Mouse (Mus musculus) T-cell, adult 66 days (primary cell): ENCODE results near the gene Rgs13. TPM values are rescaled to one million over a fixed set of nuclear protein-coding genes. Genes with fewer than 3 reads are reported as not detected.

ENCODE experiments used
- total RNA-seq, 2 experiments: library from RNA; stranded (reverse); gene quantifications; 3 replicates in 1 of 2; 4 replicates in 1 of 2; pipeline ENCODE4 v1.2.4; 2023

Rgs13 gene
- total RNA-seq, result not detected

DNA sequence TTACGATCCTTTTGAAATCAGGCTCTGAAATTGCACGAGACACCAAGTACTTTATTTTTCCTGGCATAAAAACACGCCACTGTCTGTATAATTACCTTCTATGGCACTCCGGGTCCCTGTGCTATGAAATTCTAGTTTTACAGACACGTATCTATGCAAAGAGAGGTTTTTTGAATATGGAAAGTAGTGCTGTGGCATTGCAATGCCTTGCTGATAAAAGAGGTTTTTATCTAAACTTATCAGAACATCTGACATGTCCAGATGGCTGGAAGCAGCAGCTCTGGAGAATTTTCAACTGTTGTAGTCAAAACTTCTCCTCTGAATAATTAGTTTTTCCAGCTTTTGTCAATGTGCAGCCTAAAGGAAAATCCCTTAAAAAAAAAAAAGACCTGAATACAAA is at the start of gene Rgs13:
Rgs13 (minus strand) TSS at position 207 of the 400 bp plus-strand sequence.

Other genes starting within 250 kb of the Rgs13 start
- gene Rgs2, start 173.2 kb downstream of the Rgs13 start, total RNA-seq, result 100 to 1,000 TPM in 1 of 2 experiments, 10 to 100 TPM in 1; 87.6 to 111 TPM
- gene Rgs1, start 71.9 kb upstream of the Rgs13 start, total RNA-seq, result 100 to 1,000 TPM; 124 to 147 TPM